Mouse (Mus musculus) ES-Bruce4 (cell line): ENCODE measurements around the gene Mfsd11. TPM values are rescaled to one million over a fixed set of nuclear protein-coding genes. Genes with fewer than 3 reads are reported as not detected.

Experiments used
- H3K27ac ChIP-seq: 2 replicates; pipeline ENCODE4 v1.5.1; 2012; ENCODE audit warnings: low read length, inconsistent platforms; ENCODE audit not compliant: insufficient read depth
- H3K27me3 ChIP-seq: 2 replicates; pipeline ENCODE4 v1.6.1; 2012; ENCODE audit warnings: mild to moderate bottlenecking, low read length, inconsistent platforms; ENCODE audit not compliant: control insufficient read depth, poor library complexity, insufficient read depth, severe bottlenecking
- H3K36me3 ChIP-seq: 2 replicates; pipeline ENCODE4 v1.6.1; 2012; ENCODE audit warnings: inconsistent platforms, mild to moderate bottlenecking, low read length, moderate library complexity; ENCODE audit not compliant: control insufficient read depth, poor library complexity, insufficient read depth, severe bottlenecking
- H3K4me1 ChIP-seq: one replicate; pipeline ENCODE4 v1.8.1; 2011; ENCODE audit warnings: low read length; ENCODE audit not compliant: control insufficient read depth, insufficient read depth
- H3K4me3 ChIP-seq: 2 replicates; pipeline ENCODE4 v1.5.1; 2011; ENCODE audit warnings: low read depth, mild to moderate bottlenecking, low read length
- H3K9ac ChIP-seq: 2 replicates; pipeline ENCODE4 v1.6.1; 2012; ENCODE audit warnings: low read depth, mild to moderate bottlenecking, inconsistent platforms; ENCODE audit not compliant: poor library complexity, severe bottlenecking
- H3K9me3 ChIP-seq: replicated peaks from 2 replicates; pipeline ENCODE4 v1.6.1; 2012; ENCODE audit warnings: mild to moderate bottlenecking, low read length, inconsistent platforms; ENCODE audit not compliant: control insufficient read depth, poor library complexity, insufficient read depth, severe bottlenecking
- CTCF ChIP-seq: IDR thresholded peaks from one replicate; pipeline ENCODE4 v1.8.1; 2011; ENCODE audit warnings: low read depth, low read length
- EP300 ChIP-seq: IDR thresholded peaks from 2 replicates; pipeline ENCODE4 v1.6.1; 2011; ENCODE audit warnings: low read depth, low read length; ENCODE audit not compliant: insufficient read depth
- POLR2A ChIP-seq: IDR thresholded peaks from one replicate; pipeline ENCODE4 v1.8.1; 2011; ENCODE audit warnings: low read length; ENCODE audit not compliant: insufficient read depth
- polyA plus RNA-seq: library from polyadenylated mRNA; stranded (reverse); fragments of >200 nt; gene quantifications from 2 replicates; pipeline ENCODE4 v1.2.4, GENCODE M21; 2011; ENCODE audit warnings: low read depth; ENCODE audit not compliant: missing spikeins, insufficient read depth, insufficient read length

Mfsd11 gene
- polyA plus RNA-seq, 1 experiment: 15.1 TPM

GRCm38 (mm10) chr11:116853512-116853928 is 1.3 kb downstream of the Mfsd11 start:
- H3K9ac ChIP-seq: peak overlapping the region; percentile 88
- no peaks in the 10 kb centered on the region for H3K9me3 ChIP-seq
- H3K27me3 ChIP-seq: no peaks in the 10 kb centered on the region
- H3K4me3 ChIP-seq: peak overlapping the region; percentile 89
- peak overlapping the region; percentile 72 for H3K27ac ChIP-seq
- H3K4me1 ChIP-seq: no peaks in the 10 kb centered on the region
- H3K36me3 ChIP-seq: peaks cover 35% of the 10 kb centered on the region
- TF ChIP-seq EP300 (0 out of 2 replicates have a peak, but pooled peaks have one; percentile 23), POLR2A (peak; percentile 46), CTCF (no peak)

DNA sequence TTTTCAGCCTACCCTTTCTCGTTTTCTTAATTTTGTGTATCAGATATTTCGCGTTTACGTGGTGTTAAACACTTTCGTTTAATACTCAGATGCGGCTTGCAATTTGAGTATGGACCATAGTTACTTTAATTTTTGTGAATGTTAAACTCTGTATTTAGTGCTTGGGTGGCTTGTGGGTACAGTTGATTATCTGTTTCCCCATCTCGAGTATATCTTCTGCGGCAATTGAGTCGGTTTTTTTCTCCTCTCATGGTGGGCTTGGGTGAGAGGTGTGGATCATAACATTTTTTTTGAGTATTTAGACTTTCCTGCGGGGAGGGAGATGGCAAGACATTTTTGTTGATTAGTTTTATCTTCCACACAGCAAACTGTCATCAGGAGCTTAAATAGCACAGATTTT is 2.0 kb downstream of the Mfsd11 start:
- peaks cover 27% of the 10 kb centered on the region for H3K36me3 ChIP-seq
- peak overlapping the region; percentile 76; the same call in 1 of the 2 replicates for H3K4me3 ChIP-seq
- H3K27me3 ChIP-seq: no peaks in the 10 kb centered on the region
- no peaks in the 10 kb centered on the region for H3K9me3 ChIP-seq
- H3K9ac ChIP-seq: peak overlapping the region; percentile 88
- no peak for TF ChIP-seq EP300
- TF ChIP-seq POLR2A: no peak
- TF ChIP-seq CTCF: no peak
- no peak overlapping the region for H3K27ac ChIP-seq
- H3K4me1 ChIP-seq: no peaks in the 10 kb centered on the region

DNA sequence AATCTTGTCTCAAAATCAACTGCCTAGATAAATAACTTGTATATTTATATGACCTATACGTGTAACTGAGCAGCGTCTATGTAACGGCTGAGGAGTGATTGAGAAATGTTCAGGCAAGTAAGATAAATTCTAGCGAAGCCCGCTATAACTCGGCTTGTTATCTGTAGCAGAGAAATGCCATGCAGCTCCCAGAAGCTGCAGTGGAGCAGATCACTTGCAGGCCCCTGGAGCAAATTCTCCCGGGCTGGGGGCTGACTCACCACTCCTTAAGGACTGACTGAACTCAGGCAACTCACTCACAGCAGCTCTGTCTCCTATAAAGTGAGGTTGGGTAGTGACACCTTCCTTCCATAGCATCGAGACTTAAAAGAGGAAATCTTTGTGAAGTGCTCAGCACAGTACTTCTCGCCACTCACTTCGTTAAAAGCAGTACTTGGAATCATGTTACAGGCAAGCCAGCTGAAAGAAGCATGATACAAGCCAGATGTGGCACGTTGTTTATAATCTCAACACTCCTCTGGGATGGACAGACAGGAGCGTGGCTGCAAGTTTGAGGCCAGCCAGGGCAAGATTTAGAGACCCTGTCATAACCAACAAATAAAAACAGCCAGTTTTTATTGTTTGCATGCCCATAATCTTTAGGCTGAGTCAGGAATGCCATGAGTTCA is 5.1 kb downstream of the Mfsd11 start:
- H3K9ac ChIP-seq: no peak overlapping the region
- no peaks in the 10 kb centered on the region for H3K4me1 ChIP-seq
- TF ChIP-seq POLR2A (no peak), CTCF (no peak), EP300 (no peak)
- H3K36me3 ChIP-seq: no peaks in the 10 kb centered on the region
- H3K4me3 ChIP-seq: no peak overlapping the region
- peak overlapping the region; percentile 4; the same call in 1 of the 2 replicates for H3K27ac ChIP-seq
- H3K9me3 ChIP-seq: no peaks in the 10 kb centered on the region
- no peaks in the 10 kb centered on the region for H3K27me3 ChIP-seq

- H3K9ac ChIP-seq: no peak overlapping the region
- H3K4me3 ChIP-seq: no peak overlapping the region
- H3K36me3 ChIP-seq: no peaks in the 10 kb centered on the region
- no peak for TF ChIP-seq CTCF
- TF ChIP-seq EP300: no peak
- TF ChIP-seq POLR2A: no peak
- H3K27ac ChIP-seq: no peak overlapping the region
- no peaks in the 10 kb centered on the region for H3K27me3 ChIP-seq
- H3K4me1 ChIP-seq: no peaks in the 10 kb centered on the region
- H3K9me3 ChIP-seq: no peaks in the 10 kb centered on the region
These were observed 12.2 kb downstream of the Mfsd11 start for GRCm38 (mm10) chr11:116864444-116864843.

DNA sequence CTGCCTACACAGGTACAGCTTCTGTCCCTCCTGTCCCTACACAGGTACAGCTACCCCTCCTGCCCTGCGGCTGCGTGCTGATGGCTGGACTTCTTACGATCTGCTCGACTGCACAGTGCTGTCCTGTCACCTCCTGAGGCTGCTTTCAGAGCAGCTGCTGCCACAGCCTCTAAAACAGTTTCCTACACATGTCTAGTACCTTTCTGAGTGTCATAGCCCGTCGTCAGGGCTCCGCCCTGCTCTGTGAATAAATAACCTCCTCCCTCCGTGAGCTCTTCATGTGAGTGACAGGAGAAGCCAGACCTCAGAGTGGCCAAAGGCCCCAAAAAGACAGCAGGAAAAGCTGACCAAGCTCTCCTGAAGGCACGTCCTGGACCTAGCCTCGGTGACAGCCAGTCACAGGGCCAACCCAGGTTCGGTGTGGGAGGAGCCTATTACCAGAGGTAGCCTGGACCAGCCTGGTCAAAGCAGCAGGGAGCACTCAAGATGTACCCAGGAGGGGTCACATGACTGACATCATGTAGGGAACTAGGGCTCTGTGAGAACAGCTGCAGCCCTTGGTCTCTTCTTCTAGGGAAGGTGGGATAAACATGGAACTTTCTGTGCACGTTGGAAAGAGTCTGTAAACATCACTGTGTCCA is 13.8 kb downstream of the Mfsd11 start:
- H3K9me3 ChIP-seq: no peaks in the 10 kb centered on the region
- TF ChIP-seq POLR2A (no peak), CTCF (no peak), EP300 (no peak)
- H3K36me3 ChIP-seq: no peaks in the 10 kb centered on the region
- no peak overlapping the region for H3K4me3 ChIP-seq
- H3K9ac ChIP-seq: no peak overlapping the region
- H3K27ac ChIP-seq: no peak overlapping the region
- H3K4me1 ChIP-seq: no peaks in the 10 kb centered on the region
- H3K27me3 ChIP-seq: no peaks in the 10 kb centered on the region

DNA sequence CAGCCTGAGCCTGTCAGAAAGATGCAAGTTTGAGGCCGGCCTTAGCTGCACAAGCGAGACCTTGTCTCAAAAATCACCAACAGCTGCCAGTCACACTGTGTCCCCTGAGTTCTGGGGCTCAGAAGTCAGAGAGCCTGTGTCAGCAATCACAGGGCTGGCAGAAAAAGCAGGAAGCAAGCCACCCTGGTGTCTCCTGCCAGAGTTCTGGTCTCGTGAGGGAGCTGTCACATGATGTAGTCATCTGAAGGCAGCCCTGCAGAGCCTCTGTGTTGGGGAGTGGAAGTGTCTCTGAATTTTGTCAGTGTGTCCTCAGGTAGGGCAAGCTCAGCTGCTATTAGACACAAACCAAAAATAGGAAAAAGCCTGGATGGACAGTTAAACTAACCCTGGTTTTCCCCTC is 15.9 kb downstream of the Mfsd11 start:
- Histone ChIP-seq H3K36me3 (no peaks in the 10 kb centered on the region), H3K27me3 (no peaks in the 10 kb centered on the region), H3K27ac (no peak overlapping the region), H3K4me1 (no peaks in the 10 kb centered on the region), H3K4me3 (no peak overlapping the region), H3K9me3 (no peaks in the 10 kb centered on the region), H3K9ac (no peak overlapping the region)
- TF ChIP-seq POLR2A (no peak), EP300 (no peak)
